Mouse (Mus musculus) liver, postnatal 0 days (tissue): Measurements from ENCODE around the gene Rtkn2.

ENCODE experiments used
- CTCF ChIP-seq: sonication (generic); IDR thresholded peaks from 2 replicates; pipeline ENCODE4 v1.5.1; 2016; ENCODE audit warnings: antibody characterized with exemption, low read depth
- EP300 ChIP-seq: IDR thresholded peaks from 2 replicates; pipeline ENCODE4 v1.6.1; 2016; ENCODE audit warnings: antibody characterized with exemption, low read depth, mild to moderate bottlenecking

GRCm38 (mm10) chr10:68089435-68090196 lies 110.2 kb downstream of the Rtkn2 start:
- TF ChIP-seq CTCF (peak; percentile 67), EP300 (no peak)
